Mouse (Mus musculus) neural tube, embryonic 13.5 days (tissue): ENCODE measurements at regions not wholly inside any gene's neighbourhood (a gene's known extent, or its start where the extent isn't known, plus 50 kb on each side); places are given as distances from the start of the nearest gene placed in this dataset.
A peak's percentile ranks its signal among the peaks of the same experiment; 100 is the strongest.

ENCODE experiments used
- ATAC-seq: fragments of 200-750 bp; cut with Nextera tagmentation; 2 replicates; pipeline ENCODE4 v1.8.0; 2017; ENCODE audit warnings: low read depth, mild to moderate bottlenecking, moderate TSS enrichment, moderate library complexity
- H3K27ac ChIP-seq: fragments of 300-500 bp; sonication (generic); replicated peaks from 2 replicates; pipeline ENCODE4 v1.5.1; 2015; ENCODE audit warnings: moderate library complexity, mild to moderate bottlenecking, inconsistent platforms
- H3K27me3 ChIP-seq: fragments of 300-500 bp; sonication (generic); 2 replicates; pipeline ENCODE4 v1.6.1; 2015; ENCODE audit warnings: mild to moderate bottlenecking, inconsistent platforms
- H3K36me3 ChIP-seq: fragments of 300-500 bp; sonication (generic); 2 replicates; pipeline ENCODE4 v1.6.1; 2015; ENCODE audit warnings: mild to moderate bottlenecking, inconsistent platforms
- H3K4me1 ChIP-seq: fragments of 300-500 bp; sonication (generic); replicated peaks from 2 replicates; pipeline ENCODE4 v1.6.1; 2015; ENCODE audit warnings: inconsistent platforms
- H3K4me2 ChIP-seq: fragments of 300-500 bp; sonication (generic); 2 replicates; pipeline ENCODE4 v1.6.1; 2015; ENCODE audit warnings: inconsistent platforms, mild to moderate bottlenecking, moderate library complexity
- H3K4me3 ChIP-seq: fragments of 300-500 bp; sonication (generic); 2 replicates; pipeline ENCODE4 v1.5.1; 2015; ENCODE audit warnings: mild to moderate bottlenecking, inconsistent platforms
- H3K9ac ChIP-seq: fragments of 300-500 bp; sonication (generic); 2 replicates; pipeline ENCODE4 v1.6.1; 2015; ENCODE audit warnings: moderate library complexity, mild to moderate bottlenecking, inconsistent platforms
- H3K9me3 ChIP-seq: fragments of 300-500 bp; sonication (generic); 2 replicates; pipeline ENCODE4 v1.6.1; 2016; ENCODE audit warnings: inconsistent platforms
- WGBS: fragments of 180-500 bp; shearing (Covaris S2); methylation state at CpG from one replicate; pipeline ENCODE4 v1.1.7; 2015; 5-methylcytosine and 5-hydroxymethylcytosine counted together

DNA sequence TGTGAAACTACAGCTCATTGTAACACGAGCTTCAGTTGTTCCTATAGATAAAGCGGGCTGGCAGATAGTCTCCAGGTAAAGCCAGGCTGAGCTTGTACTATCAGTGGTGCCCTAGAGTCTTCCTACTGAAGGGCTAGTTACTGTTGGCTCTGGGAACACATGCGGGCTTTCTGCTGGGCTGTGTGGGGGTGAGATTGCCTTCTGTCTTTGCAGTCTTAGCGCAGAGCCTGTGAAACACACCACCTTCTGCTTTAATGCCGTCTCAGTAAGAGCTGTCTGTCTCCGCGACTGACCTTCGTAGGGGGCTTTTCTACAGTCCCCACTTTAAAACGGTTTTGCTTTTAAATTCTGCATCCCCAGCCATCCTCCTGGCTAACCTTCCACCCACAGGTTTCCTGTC is 76.7 kb downstream of the Trim29 start:
- Histone ChIP-seq H3K27me3 (peaks cover 23% of the 10 kb centered on the region), H3K4me2 (no peak overlapping the region), H3K9me3 (no peaks in the 10 kb centered on the region), H3K27ac (no peak overlapping the region), H3K4me1 (peaks cover 23% of the 10 kb centered on the region), H3K4me3 (no peak overlapping the region), H3K36me3 (no peaks in the 10 kb centered on the region), H3K9ac (no peak overlapping the region)
- 69% methylated on average over 9 of the region's 9 CpGs for WGBS
- no peak for ATAC-seq

DNA sequence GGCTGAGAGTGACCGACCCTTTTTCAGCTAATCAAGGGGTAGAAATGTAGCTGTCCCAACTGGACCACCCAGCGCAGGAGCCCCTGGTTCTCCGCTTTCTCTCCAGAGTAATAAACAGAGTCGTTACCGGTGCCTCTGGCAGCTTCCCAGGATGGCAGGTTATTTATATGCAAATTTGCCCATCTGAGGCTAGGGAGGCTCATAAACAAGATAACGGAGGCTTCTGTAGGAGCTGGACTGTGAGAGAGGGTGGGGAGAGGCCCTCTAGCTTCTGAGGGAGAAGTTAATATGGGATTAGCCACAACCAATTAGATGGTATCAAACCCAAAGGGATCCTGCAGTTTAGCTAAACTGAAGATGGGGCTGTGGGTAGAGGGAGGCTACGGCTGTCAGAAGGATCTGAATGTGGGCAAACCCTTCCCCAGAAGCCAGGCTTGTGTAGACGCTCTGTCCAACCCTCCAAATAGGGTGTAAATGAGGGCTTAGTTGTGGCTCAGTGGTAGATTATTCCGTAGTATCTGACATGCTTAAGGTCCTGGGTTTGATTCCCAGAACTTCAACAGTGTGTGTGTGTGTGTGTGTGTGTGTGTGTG is 78.9 kb downstream of the Trim29 start:
- no peak overlapping the region for H3K9ac ChIP-seq
- H3K36me3 ChIP-seq: no peaks in the 10 kb centered on the region
- peak overlapping the region; percentile 42 for H3K27ac ChIP-seq
- no peaks in the 10 kb centered on the region for H3K9me3 ChIP-seq
- WGBS: 16% methylated on average over 9 of the region's 9 CpGs
- ATAC-seq: peak; percentile 85
- H3K4me3 ChIP-seq: no peak overlapping the region
- H3K4me2 ChIP-seq: no peak overlapping the region
- H3K4me1 ChIP-seq: peaks cover 19% of the 10 kb centered on the region
- H3K27me3 ChIP-seq: peaks cover 23% of the 10 kb centered on the region

DNA sequence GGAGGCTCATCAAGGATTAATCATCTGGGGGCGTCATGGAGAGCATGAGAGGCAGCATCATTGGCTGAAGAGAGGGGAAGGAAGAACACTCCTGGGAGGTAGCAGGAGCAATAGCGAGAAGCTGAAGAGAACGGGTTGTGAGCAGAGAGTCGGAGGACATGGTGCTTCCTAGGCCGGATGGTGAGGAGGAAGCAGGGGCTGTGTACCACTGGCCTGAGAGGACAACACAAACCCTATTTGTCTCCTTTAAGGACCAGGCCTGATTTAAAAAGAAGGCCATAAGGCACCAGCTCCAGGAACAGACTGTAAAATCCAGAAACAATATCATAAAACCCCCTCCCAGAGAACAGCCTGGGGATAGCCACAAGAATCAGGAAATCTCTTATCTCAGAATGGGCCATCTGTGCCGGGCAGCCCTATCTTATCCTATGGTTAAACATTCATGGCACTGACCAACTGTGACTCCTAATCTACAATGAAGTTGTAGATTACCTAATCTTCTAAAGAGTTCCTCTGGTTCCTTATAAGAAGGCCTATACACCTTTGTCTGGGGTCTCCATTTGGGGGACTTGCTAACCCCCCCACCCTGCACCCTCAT is 81.9 kb downstream of the Trim29 start:
- Histone ChIP-seq H3K4me3 (no peak overlapping the region), H3K27me3 (peaks cover 11% of the 10 kb centered on the region), H3K9me3 (no peaks in the 10 kb centered on the region; the same call in 1 of the 2 replicates), H3K9ac (no peak overlapping the region), H3K4me2 (no peak overlapping the region), H3K4me1 (peaks cover 16% of the 10 kb centered on the region), H3K36me3 (no peaks in the 10 kb centered on the region), H3K27ac (no peak overlapping the region)
- 71% methylated on average over 6 of the region's 6 CpGs for WGBS
- no peak for ATAC-seq

DNA sequence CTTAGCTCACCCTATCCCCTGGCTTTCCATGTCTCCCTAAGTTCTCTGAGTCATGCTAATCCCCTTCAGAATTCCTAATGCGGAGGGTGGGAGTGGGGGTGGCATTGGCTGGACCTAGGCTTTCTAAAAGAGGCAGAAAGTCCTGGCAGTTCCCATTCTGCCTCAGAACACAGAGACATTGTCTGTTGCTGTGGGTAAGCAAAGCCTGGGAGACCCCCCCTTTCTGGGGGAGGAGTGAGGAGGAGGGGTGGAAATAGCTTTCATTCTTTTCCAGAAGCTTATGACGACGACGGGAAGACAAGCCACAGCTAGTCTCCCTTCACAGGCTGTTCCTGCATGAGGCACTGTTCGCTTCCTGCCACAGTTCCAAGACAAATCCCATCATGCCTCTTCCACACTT is 83.6 kb downstream of the Trim29 start:
- Histone ChIP-seq H3K27me3 (no peaks in the 10 kb centered on the region), H3K9ac (no peak overlapping the region), H3K9me3 (no peaks in the 10 kb centered on the region; the same call in 1 of the 2 replicates), H3K36me3 (no peaks in the 10 kb centered on the region), H3K4me3 (no peak overlapping the region), H3K4me2 (no peak overlapping the region), H3K4me1 (peaks cover 11% of the 10 kb centered on the region), H3K27ac (no peak overlapping the region)
- no peak for ATAC-seq
- 54% methylated on average over 5 of the region's 5 CpGs for WGBS

DNA sequence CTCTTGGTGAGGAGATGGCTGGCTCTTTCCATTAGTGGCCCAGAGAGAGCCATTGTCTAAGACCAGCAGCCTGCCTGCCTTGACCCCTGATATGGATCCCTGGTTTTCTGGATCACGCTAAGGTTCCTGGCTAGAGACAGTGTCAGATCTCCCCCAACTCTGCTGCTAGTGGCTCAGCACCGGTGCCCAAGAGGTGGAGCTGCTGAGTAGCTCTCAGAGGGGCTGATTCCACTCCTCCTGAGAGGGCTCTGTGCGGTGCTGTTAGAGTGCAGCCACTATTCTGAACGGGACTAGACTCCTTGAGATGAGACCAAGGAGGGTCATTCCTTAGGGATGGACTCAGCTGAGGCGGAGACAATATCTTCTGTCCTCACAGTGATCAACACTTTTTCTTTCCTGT is 84.6 kb downstream of the Trim29 start:
- Histone ChIP-seq H3K36me3 (no peaks in the 10 kb centered on the region), H3K4me1 (peaks cover under 1% of the 10 kb centered on the region; the same call in 1 of the 2 replicates), H3K27me3 (no peaks in the 10 kb centered on the region), H3K9me3 (no peaks in the 10 kb centered on the region; the same call in 1 of the 2 replicates), H3K9ac (no peak overlapping the region), H3K4me2 (no peak overlapping the region), H3K27ac (no peak overlapping the region), H3K4me3 (no peak overlapping the region)
- 44% methylated on average over 5 of the region's 5 CpGs for WGBS
- no peak for ATAC-seq

DNA sequence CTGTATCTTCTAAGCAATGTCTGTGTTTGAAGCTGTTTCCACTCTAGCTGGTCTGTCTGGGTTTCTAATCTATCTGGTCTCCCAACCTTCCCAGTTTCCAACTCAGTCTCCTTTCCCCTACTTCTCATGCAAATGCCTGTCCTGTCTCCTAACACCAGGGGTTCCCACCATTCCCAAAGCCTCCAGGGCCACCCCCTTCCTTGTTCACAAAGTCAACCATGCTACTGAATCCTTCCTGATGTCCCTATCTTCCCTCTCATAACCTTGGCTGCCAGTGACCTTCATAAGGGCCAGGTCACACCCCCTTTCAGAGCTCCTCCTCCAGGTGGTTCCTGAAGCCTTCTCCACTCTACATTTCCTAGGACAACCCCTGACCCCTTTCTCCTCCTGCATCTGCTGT is 85.9 kb downstream of the Trim29 start:
- Histone ChIP-seq H3K4me1 (no peaks in the 10 kb centered on the region), H3K9me3 (no peaks in the 10 kb centered on the region; the same call in 1 of the 2 replicates), H3K27me3 (no peaks in the 10 kb centered on the region), H3K4me2 (no peak overlapping the region), H3K4me3 (no peak overlapping the region), H3K27ac (no peak overlapping the region), H3K9ac (no peak overlapping the region), H3K36me3 (no peaks in the 10 kb centered on the region)
- ATAC-seq: no peak

DNA sequence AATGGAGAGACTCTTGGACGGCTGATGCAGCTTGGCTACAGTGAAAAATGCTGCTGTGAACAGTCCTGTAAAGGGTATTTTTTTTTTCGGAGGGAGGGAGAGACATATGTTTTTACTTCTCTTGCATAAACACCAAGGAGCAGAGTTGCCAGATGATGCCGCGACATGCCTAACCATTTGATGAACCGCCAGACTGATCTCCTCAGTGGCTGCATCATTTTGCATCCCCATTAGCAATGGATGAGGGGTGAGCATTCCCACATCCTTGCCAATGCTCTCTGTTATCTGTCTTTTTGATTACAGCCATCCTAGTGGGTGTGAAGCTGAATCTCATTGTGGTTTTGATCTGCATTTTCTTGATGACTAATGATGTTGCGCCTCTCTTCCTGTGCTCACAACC is 97.8 kb downstream of the Trim29 start:
- H3K9me3 ChIP-seq: no peaks in the 10 kb centered on the region
- WGBS: 69% methylated on average over 6 of the region's 6 CpGs

DNA sequence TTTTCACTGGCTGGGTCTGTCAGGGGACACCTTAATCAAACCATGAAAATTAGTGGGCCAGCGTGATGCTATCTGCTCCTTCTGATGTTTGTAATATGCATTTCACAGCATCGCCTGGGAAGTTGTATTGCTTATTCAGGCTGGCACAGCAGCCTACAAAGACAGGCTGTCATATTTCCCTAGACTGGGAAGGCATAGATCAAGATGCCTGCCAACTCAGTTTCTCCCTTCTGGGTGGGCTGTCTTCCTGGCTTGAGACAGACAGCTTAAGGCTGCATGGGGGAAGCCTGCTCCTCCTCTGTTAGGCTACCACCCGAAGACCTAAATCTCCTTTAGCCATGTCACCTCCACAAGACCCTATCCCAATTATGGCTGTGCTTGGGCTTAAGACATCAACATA is 101.8 kb downstream of the Trim29 start:
- no peak for ATAC-seq
- no peaks in the 10 kb centered on the region for H3K36me3 ChIP-seq
- no peaks in the 10 kb centered on the region for H3K9me3 ChIP-seq
- H3K4me2 ChIP-seq: no peak overlapping the region
- no peak overlapping the region for H3K9ac ChIP-seq
- no peaks in the 10 kb centered on the region for H3K4me1 ChIP-seq
- H3K27ac ChIP-seq: no peak overlapping the region
- no peaks in the 10 kb centered on the region; the same call in 1 of the 2 replicates for H3K27me3 ChIP-seq
- 69% methylated on average over 3 of the region's 3 CpGs for WGBS
- no peak overlapping the region for H3K4me3 ChIP-seq

More for the DNA sequence above, 97.8 kb downstream of the Trim29 start:
- Histone ChIP-seq H3K4me3 (no peak overlapping the region), H3K4me2 (no peak overlapping the region), H3K27me3 (no peaks in the 10 kb centered on the region), H3K36me3 (no peaks in the 10 kb centered on the region), H3K27ac (no peak overlapping the region), H3K9ac (no peak overlapping the region), H3K4me1 (no peaks in the 10 kb centered on the region)
- no peak for ATAC-seq

DNA sequence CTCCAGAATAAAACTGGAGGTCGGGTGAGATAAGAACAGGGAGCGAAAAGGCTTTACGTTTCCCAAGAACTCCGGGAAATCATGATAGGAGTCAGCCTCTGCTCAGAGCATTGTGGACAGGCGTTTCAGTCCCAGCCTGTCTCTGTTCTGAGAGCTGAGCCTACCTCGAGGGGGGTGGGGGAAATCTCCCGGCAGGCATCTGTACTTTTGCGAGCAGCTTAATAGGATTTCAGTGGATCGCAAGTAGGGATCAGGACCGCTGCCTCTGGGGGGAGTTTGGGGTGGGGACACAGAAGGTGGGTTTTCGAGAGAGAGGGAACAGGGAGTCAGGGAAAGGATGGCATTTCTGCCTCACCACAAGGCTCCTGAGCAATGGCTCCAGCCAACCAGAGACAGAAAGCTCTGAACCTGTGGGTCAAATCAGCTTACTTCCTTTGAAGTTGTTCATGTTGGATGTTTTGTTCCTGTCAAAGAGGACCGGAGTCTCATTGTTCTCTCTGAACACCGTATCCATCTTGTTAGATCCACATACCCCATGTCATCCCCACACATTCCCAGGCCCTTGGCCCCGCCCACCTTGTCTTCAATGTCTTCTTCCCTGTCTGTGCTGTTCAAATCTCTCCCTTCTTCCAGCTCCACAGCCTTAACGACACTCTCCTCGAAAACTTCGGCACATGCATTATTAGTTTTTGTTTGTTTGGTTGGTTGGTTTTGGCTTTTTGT is 109.5 kb downstream of the Trim29 start:
- Histone ChIP-seq H3K4me3 (no peak overlapping the region), H3K9me3 (no peaks in the 10 kb centered on the region), H3K27me3 (no peaks in the 10 kb centered on the region; the same call in none of the 2 replicates), H3K4me2 (0 out of 2 replicates have a peak overlapping the region, but pooled peaks have one; percentile 21), H3K4me1 (peaks cover 10% of the 10 kb centered on the region; the same call in 1 of the 2 replicates), H3K27ac (no peak overlapping the region), H3K36me3 (no peaks in the 10 kb centered on the region), H3K9ac (no peak overlapping the region)
- WGBS: 21% methylated on average over 17 of the region's 17 CpGs
- no peak for ATAC-seq

DNA sequence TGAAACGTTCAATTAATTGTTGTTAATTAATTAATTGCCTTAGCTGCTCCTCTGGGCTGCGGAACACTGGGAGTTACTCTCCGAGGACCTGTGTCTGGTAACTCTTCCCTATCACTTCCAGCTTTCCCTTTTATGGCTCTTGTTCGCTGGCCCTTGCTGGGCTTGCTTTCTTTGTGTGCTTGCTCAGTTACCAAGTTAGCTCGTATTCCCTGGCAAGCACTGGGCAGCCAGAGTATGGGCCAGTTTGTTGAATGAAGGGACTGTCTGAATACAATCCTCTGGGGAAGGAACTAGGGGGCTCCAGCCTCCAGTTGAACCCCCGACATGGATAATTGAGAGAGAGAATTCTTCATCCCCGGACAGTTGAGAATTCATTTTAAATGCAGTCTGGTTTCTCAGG is 116.4 kb downstream of the Trim29 start:
- Histone ChIP-seq H3K27ac (no peak overlapping the region), H3K4me3 (no peak overlapping the region), H3K27me3 (no peaks in the 10 kb centered on the region), H3K9me3 (no peaks in the 10 kb centered on the region), H3K9ac (no peak overlapping the region), H3K4me1 (peaks cover 13% of the 10 kb centered on the region), H3K4me2 (no peak overlapping the region), H3K36me3 (no peaks in the 10 kb centered on the region)
- 16% methylated on average over 7 of the region's 7 CpGs for WGBS
- ATAC-seq: no peak

DNA sequence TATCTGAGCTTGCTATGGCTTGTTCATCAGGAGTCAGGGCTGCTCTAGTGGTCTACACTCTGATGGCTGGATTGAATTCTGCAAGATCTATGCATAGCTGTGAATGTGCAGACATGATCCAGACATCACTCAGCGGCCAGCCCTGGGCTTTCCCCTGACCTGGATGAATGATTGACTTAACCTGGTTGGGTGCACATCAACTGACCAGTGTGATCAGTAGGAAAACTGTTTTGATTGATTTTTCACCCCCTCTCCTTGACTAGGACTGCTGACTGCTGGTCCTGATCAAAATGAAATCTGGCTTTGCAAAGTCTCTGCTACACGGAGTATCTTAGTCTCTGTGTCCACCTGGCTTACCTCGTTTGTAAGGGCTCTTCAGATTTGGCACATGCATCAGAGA is 123.3 kb downstream of the Trim29 start:
- no peak overlapping the region for H3K4me2 ChIP-seq
- H3K4me3 ChIP-seq: no peak overlapping the region
- WGBS: 76% methylated on average over 3 of the region's 3 CpGs
- H3K27ac ChIP-seq: no peak overlapping the region
- H3K4me1 ChIP-seq: no peaks in the 10 kb centered on the region; the same call in 1 of the 2 replicates
- no peaks in the 10 kb centered on the region for H3K9me3 ChIP-seq
- no peak overlapping the region for H3K9ac ChIP-seq
- no peak for ATAC-seq
- no peaks in the 10 kb centered on the region for H3K36me3 ChIP-seq
- no peaks in the 10 kb centered on the region; the same call in 1 of the 2 replicates for H3K27me3 ChIP-seq

DNA sequence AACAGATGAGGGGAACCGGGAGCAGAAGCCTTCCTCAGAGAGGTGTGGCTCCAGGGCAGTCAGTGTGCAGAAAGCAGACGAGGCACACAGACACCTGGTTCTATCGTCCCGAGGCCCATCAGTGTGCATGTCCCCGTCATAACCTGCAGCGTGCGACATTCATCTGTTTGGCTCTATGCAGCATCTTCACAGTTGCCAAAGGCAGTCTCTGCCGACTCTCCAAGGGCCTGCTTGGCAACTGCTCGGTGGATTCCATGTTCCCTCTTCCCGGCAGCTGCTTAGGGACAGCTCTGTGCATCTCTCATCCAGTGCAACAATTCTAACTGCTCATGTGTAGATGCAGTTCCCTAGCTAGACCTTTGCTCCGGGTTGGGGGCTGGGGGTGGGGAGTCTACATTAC is 127.8 kb downstream of the Trim29 start:
- ATAC-seq: no peak
- Histone ChIP-seq H3K9ac (no peak overlapping the region), H3K4me1 (peaks cover 3% of the 10 kb centered on the region; the same call in 1 of the 2 replicates), H3K36me3 (no peaks in the 10 kb centered on the region), H3K4me2 (no peak overlapping the region), H3K27ac (no peak overlapping the region), H3K9me3 (no peaks in the 10 kb centered on the region), H3K4me3 (no peak overlapping the region), H3K27me3 (no peaks in the 10 kb centered on the region; the same call in 1 of the 2 replicates)
- WGBS: 70% methylated on average over 11 of the region's 11 CpGs
